Mouse (Mus musculus) liver, embryonic 14.5 days (tissue): ENCODE data around the gene Rnf186.

Experiments
- CTCF ChIP-seq: IDR thresholded peaks from 2 replicates; pipeline ENCODE4 v1.5.1; 2016; ENCODE audit warnings: antibody characterized with exemption, low read depth, control low read depth
- EP300 ChIP-seq: IDR thresholded peaks from 2 replicates; pipeline ENCODE4 v1.6.1; 2016; ENCODE audit warnings: antibody characterized with exemption, low read depth

GRCm38 (mm10) chr4:139001026-139001425 lies 34.1 kb downstream of the Rnf186 start:
- TF ChIP-seq CTCF: no peak
- TF ChIP-seq EP300: no peak
